Mouse (Mus musculus) kidney, postnatal 0 days (tissue): ENCODE data around the gene Scnn1a. TPM values are rescaled to one million over a fixed set of nuclear protein-coding genes. Genes with fewer than 3 reads are reported as not detected.

Experiments used
- ATAC-seq: fragments of 200-750 bp; cut with Nextera tagmentation; replicated peaks from 2 replicates; pipeline ENCODE4 v1.8.0; 2017; ENCODE audit warnings: low read depth, moderate number of reproducible peaks, moderate TSS enrichment, moderate library complexity; ENCODE audit not compliant: low FRiP score
- DNase-seq: peaks from one replicate; pipeline ENCODE4 v3.0.0-alpha.2; 2016; ENCODE audit warnings: low spot score
- H3K27ac ChIP-seq: fragments of 300-500 bp; sonication (generic); 2 replicates; pipeline ENCODE4 v1.5.1; 2014; ENCODE audit warnings: mild to moderate bottlenecking
- H3K27me3 ChIP-seq: fragments of 300-500 bp; sonication (generic); 2 replicates; pipeline ENCODE4 v1.6.1; 2014; ENCODE audit warnings: low read length, mixed read lengths; ENCODE audit not compliant: insufficient read depth
- H3K36me3 ChIP-seq: fragments of 300-500 bp; sonication (generic); 2 replicates; pipeline ENCODE4 v1.6.1; 2014; ENCODE audit warnings: low read length, mixed read lengths; ENCODE audit not compliant: insufficient read depth
- H3K4me1 ChIP-seq: fragments of 300-500 bp; sonication (generic); replicated peaks from 2 replicates; pipeline ENCODE4 v1.6.1; 2014; ENCODE audit warnings: antibody characterized with exemption, low read length, mixed read lengths; ENCODE audit not compliant: insufficient read depth
- H3K4me2 ChIP-seq: fragments of 300-500 bp; sonication (generic); 2 replicates; pipeline ENCODE4 v1.6.1; 2014; ENCODE audit warnings: mild to moderate bottlenecking, low read length, moderate library complexity, mixed read lengths
- H3K4me3 ChIP-seq: fragments of 300-500 bp; sonication (generic); replicated peaks from 2 replicates; pipeline ENCODE4 v1.5.1; 2014; ENCODE audit warnings: low read depth, low read length
- H3K9ac ChIP-seq: fragments of 300-500 bp; sonication (generic); 2 replicates; pipeline ENCODE4 v1.6.1; 2014; ENCODE audit warnings: low read depth, low read length
- H3K9me3 ChIP-seq: fragments of 300-500 bp; sonication (generic); replicated peaks from 2 replicates; pipeline ENCODE4 v1.6.1; 2016; ENCODE audit warnings: low read length, inconsistent platforms, mixed read lengths
- CTCF ChIP-seq: IDR thresholded peaks from 2 replicates; pipeline ENCODE4 v1.5.1; 2016; ENCODE audit warnings: antibody characterized with exemption, low read depth, mild to moderate bottlenecking, moderate library complexity
- WGBS: fragments of 180-500 bp; shearing (Covaris S2); extraction: QIAGEN DNeasy Blood & Tissue Kit; methylation state at CpG from one replicate; pipeline ENCODE4 v1.1.7; 2014; 5-methylcytosine and 5-hydroxymethylcytosine counted together
- polyA plus RNA-seq: library from polyadenylated mRNA; unstranded; fragments of >200 nt; fragmentation: Nextera tagmentation; extraction: Ambion mirVana; gene quantifications from 2 replicates; pipeline ENCODE4 v1.2.1, GENCODE M21; 2015

The Scnn1a gene
- polyA plus RNA-seq, 1 experiment from 2014 or later: 19.9 TPM

DNA sequence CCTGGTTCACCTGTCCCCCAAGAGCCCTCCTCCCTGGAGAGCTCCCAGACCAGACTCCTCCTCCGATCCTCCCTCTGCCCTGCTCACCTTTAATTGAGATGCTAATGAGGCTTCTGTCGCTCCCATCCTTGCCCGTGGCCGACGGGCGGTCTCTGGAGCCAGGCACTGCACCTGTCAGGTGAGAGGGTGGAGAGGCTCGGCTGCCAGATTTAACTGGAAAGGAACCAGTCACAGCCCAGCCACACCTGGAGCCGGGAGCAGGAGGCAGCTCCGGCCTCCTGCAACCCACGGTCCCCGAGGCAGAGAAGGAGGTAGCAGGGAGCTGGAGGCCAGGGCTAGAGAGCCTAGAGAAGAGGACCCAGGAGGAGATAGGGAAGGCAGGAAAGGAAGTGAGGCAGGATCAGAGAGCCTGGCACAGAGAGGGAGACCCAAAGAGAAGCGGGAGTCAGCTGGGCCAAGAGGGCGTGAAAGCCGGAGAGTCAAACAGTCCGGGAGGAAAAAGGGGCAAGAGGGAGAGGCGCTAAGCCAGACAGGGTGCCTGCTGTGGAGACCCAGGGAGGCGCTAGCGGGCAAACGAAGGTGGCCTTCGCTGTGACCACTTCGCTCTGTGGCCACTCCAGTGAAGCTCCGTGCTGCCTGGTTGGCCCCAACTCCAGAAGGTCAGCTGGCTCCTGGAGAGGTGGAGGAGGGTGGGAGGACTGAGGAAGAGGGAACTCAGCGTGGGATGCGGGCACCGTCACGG, 826 bp downstream of the Scnn1a start:
- H3K4me2 ChIP-seq: peak overlapping the region; percentile 30
- H3K27ac ChIP-seq: peak overlapping the region; percentile 80

DNA sequence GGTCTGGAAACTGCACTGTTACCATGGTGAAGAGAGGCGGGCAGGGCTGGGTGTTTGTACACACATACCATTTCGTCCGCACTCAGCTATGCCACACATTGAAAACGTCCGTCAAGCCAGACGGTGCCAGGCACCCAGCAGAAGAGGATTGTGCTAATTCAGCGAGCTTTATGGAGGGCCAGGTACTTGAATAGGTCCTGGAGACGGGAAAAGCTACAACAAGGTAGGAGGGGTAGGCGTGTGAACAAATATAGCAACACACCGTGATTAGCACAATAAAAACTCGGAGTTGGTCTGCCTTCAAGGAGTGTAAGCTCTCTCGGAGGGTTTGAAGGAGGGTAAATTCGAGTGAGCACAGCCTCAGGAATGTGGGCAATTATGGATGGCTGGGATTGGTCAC, 2.3 kb downstream of the Scnn1a start:
- TF ChIP-seq CTCF: no peak
- WGBS: 53% methylated on average over 13 of the region's 13 CpGs
- no peaks in the 10 kb centered on the region for H3K4me1 ChIP-seq
- no peak overlapping the region for H3K27ac ChIP-seq
- peak overlapping the region; percentile 19; the same call in 1 of the 2 replicates for H3K4me3 ChIP-seq
- no peaks in the 10 kb centered on the region for H3K36me3 ChIP-seq
- no peaks in the 10 kb centered on the region for H3K9me3 ChIP-seq
- DNase-seq (no peak), ATAC-seq (no peak)
- H3K9ac ChIP-seq: no peak overlapping the region
- H3K4me2 ChIP-seq: peak overlapping the region; percentile 30
- no peaks in the 10 kb centered on the region for H3K27me3 ChIP-seq

More for the DNA sequence above, 826 bp downstream of the Scnn1a start:
- TF ChIP-seq CTCF: no peak
- H3K36me3 ChIP-seq: no peaks in the 10 kb centered on the region
- H3K9ac ChIP-seq: no peak overlapping the region
- ATAC-seq (peak; percentile 31; the same call in 1 of the 2 replicates), DNase-seq (no peak)
- peak overlapping the region; percentile 19; the same call in 1 of the 2 replicates for H3K4me3 ChIP-seq
- no peaks in the 10 kb centered on the region for H3K4me1 ChIP-seq
- H3K27me3 ChIP-seq: no peaks in the 10 kb centered on the region
- 13% methylated on average over 26 of the region's 26 CpGs for WGBS
- H3K9me3 ChIP-seq: no peaks in the 10 kb centered on the region

DNA sequence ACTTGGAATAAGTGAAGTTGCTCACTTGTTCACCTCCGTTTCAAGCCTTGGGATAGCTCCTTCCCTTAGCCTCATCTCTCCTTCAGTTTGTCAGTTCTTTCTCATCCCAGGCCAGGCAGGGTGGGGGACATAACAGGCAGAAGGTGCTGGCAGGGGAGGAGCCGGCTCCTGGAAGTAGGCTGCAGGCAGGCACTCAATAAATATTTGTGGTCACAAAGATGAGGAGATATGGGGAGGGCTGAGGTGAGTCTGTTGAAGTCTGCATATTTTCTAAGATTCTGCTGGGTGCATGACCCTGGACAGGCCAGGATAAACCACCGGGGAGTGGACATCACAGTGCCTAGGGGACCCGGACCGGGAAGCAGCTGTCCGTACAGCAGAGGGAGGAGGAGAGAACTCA, 3.1 kb downstream of the Scnn1a start:
- Histone ChIP-seq H3K27ac (no peak overlapping the region), H3K27me3 (no peaks in the 10 kb centered on the region), H3K36me3 (no peaks in the 10 kb centered on the region), H3K4me2 (peak overlapping the region; percentile 30), H3K9me3 (no peaks in the 10 kb centered on the region), H3K4me1 (no peaks in the 10 kb centered on the region), H3K4me3 (no peak overlapping the region; the same call in 1 of the 2 replicates), H3K9ac (no peak overlapping the region)
- ATAC-seq (no peak), DNase-seq (no peak)
- no peak for TF ChIP-seq CTCF
- WGBS: 53% methylated on average over 6 of the region's 6 CpGs

DNA sequence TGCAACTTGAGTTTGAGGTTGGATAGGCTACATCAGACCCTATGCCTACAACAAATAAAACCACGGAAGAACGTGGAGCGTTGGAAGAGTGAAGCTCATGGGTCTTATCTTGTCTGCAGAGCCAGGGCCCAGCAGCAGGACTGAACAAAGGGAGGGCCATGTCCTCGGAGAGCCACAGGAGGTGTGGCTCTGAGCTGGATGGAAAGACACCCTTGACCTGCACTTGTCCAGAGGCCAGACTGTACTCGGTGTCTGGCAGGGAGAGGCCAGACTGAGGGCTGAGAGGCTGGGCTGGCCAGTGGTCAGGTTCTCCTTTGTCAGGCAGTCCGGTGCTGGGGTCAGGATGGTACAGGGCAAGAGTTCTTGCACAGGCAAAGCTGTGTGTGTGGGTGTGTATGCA, 4.9 kb downstream of the Scnn1a start:
- no peak for TF ChIP-seq CTCF
- Histone ChIP-seq H3K27ac (no peak overlapping the region), H3K9ac (no peak overlapping the region), H3K4me1 (0 out of 2 replicates have a peak, but pooled peaks cover under 1% of the 10 kb centered on the region), H3K36me3 (no peaks in the 10 kb centered on the region), H3K4me3 (no peak overlapping the region), H3K27me3 (no peaks in the 10 kb centered on the region), H3K4me2 (no peak overlapping the region), H3K9me3 (no peaks in the 10 kb centered on the region)
- no peak for ATAC-seq
- no peak for DNase-seq
- 53% methylated on average over 6 of the region's 6 CpGs for WGBS

- Histone ChIP-seq H3K4me3 (no peak overlapping the region), H3K9me3 (no peaks in the 10 kb centered on the region), H3K4me2 (no peak overlapping the region), H3K27me3 (no peaks in the 10 kb centered on the region), H3K4me1 (0 out of 2 replicates have a peak, but pooled peaks cover 4% of the 10 kb centered on the region), H3K36me3 (no peaks in the 10 kb centered on the region), H3K9ac (no peak overlapping the region), H3K27ac (no peak overlapping the region)
- no peak for DNase-seq
- WGBS: 82% methylated on average over 5 of the region's 5 CpGs
- peak; percentile 62 for TF ChIP-seq CTCF
- ATAC-seq: no peak
These were observed 7.8 kb downstream of the Scnn1a start for GRCm38 (mm10) chr6:125328243-125328642.

GRCm38 (mm10) chr6:125330626-125331326, 10.3 kb downstream of the Scnn1a start:
- Histone ChIP-seq H3K27me3 (no peaks in the 10 kb centered on the region), H3K36me3 (no peaks in the 10 kb centered on the region), H3K9me3 (no peaks in the 10 kb centered on the region), H3K4me1 (0 out of 2 replicates have a peak, but pooled peaks cover 4% of the 10 kb centered on the region), H3K27ac (peak overlapping the region; percentile 57), H3K4me2 (peak overlapping the region; percentile 75), H3K9ac (peak overlapping the region; percentile 55), H3K4me3 (peak overlapping the region; percentile 39)
- under 1% methylated on average over 39 of the region's 39 CpGs for WGBS
- no peak for TF ChIP-seq CTCF
- peak; percentile 96 for DNase-seq
- peak; percentile 85 for ATAC-seq
